ENCODE assay signal across 9 mouse cellular contexts in the genomic region with DNA sequence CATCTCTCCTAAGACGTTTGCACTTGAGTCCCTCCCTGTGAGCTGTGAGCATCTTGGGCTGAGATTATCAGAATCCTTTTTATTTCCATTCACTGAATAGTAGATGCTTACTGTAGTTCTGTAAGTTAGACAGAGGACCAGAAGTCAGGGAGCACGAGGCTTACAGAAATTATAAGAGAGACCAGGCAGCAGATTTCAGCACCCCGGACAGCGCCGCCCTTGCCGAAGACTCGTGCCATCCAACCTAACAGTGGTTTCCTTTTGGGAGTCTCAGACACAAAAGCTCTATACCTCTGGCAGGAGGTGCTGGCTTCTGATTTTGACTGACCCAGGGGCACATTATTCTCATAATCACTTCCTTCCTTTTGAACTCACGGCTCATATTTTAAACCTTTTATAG. TPM values are rescaled to one million over a fixed set of nuclear protein-coding genes. Genes with fewer than 3 reads are reported as not detected.
DNase-seq lines count a peak whose midpoint lies in the region; ATAC-seq and TF ChIP-seq lines count a peak whose summit lies in the region.
"Had no signal": no experiment of that assay in that cellular context is flagged by ENCODE, and none has a peak within 500 bp of the region (broad histone marks: within the 10 kb centered on the region; RNA-seq: fewer than 3 reads in every experiment).

No protein-coding gene starts in this region.

- no peak overlapping the region for H3K4me3 ChIP-seq in neural tube, embryonic 15.5 days (replicated peaks)
- H3K4me3 ChIP-seq in layer of hippocampus, adult 2 months, result no peak overlapping the region

- no peaks in the 10 kb centered on the region for H3K9me3 ChIP-seq in neural tube, embryonic 15.5 days (replicated peaks)

- no peaks in the 10 kb centered on the region for H3K36me3 ChIP-seq in neural tube, embryonic 15.5 days
- no peaks in the 10 kb centered on the region for H3K36me3 ChIP-seq in splenic B cell, adult 2 months (ENCODE audit: control insufficient read depth, insufficient read depth, low read length, poor library complexity, severe bottlenecking)

- H3K4me2 ChIP-seq in neural tube, embryonic 15.5 days, result no peak overlapping the region

- no peak overlapping the region for H3K27ac ChIP-seq in neural tube, embryonic 15.5 days (replicated peaks)
- no peak overlapping the region for H3K27ac ChIP-seq in layer of hippocampus, adult 2 months
- H3K27ac ChIP-seq: liver, embryonic 14.5 days had no signal

- H3K4me1 ChIP-seq in neural tube, embryonic 15.5 days, result no peaks in the 10 kb centered on the region

- no peak overlapping the region for H3K9ac ChIP-seq in neural tube, embryonic 15.5 days (replicated peaks)
- H3K9ac ChIP-seq: liver, embryonic 14.5 days had no signal

- no peak for ATAC-seq in neural tube, embryonic 15.5 days (ENCODE audit: low FRiP score)
- ATAC-seq in granulocyte monocyte progenitor cell, adult 5-6 weeks (replicated peaks; ENCODE audit: poor library complexity, severe bottlenecking), result peak; percentile 58; the same call in 1 of the 2 replicates

- DNase-seq in adrenal gland, adult (ENCODE audit: inconsistent age in 2 of 2, low spot score in 1 of 2), result peak; percentile 32 to 76
- no peak for DNase-seq in adrenal gland, adult 8-10 months
- DNase-seq in neural tube, embryonic 10.5 days (ENCODE audit: extremely low spot score, low spot score), result peak; percentile 64
- DNase-seq in splenic B cell, adult 2 months (ENCODE audit: low read depth, low spot score), result peak; percentile 41
- no peak for DNase-seq in layer of hippocampus, adult 2 months (ENCODE audit: low spot score in 2 of 2)
- no peak for DNase-seq in frontal cortex, postnatal 25 days (ENCODE audit: low spot score in 2 of 2)

- no peak for TF ChIP-seq CTCF in layer of hippocampus, adult 2 months (conservative IDR thresholded peaks at IDR 0.05)

- H3K27me3 ChIP-seq in neural tube, embryonic 15.5 days (replicated peaks), result no peaks in the 10 kb centered on the region; the same call in none of the 2 replicates
- H3K27me3 ChIP-seq in splenic B cell, adult 2 months (ENCODE audit: control insufficient read depth, insufficient read depth, low read length, poor library complexity, severe bottlenecking), result no peaks in the 10 kb centered on the region

- 19% methylated on average over 8 of the region's 8 CpGs for WGBS in neural tube, embryonic 15.5 days

RNA-seq across cellular contexts. Expression of gene Sec14l3, which starts 12.0 kb away (rescaled TPM):
- under 1 TPM in 1 of 4 experiments, not detected in 3; 0.34 TPM for total RNA-seq in adrenal gland, adult 8-10 months (2022)
- polyA plus RNA-seq in neural tube, embryonic 15.5 days (2015; fragmentation: Nextera tagmentation; extraction: Ambion mirVana), result 0.19 and 0.40 TPM in 2 replicates
- not detected in 2 replicates for total RNA-seq in granulocyte monocyte progenitor cell, adult 5-6 weeks (2014; fragmentation: Nextera tagmentation)
- not detected in 2 replicates for total RNA-seq in granulocyte monocyte progenitor cell, adult 5-6 weeks (2017)
- total RNA-seq in layer of hippocampus, adult 2 months (2021), result 1 to 10 TPM; 1.3 to 2.6 TPM
- polyA plus RNA-seq: liver, embryonic 14.5 days had no signal

RNA-seq across cellular contexts. Expression of gene Mtfp1, which starts 18.6 kb away (rescaled TPM):
- total RNA-seq in adrenal gland, adult 8-10 months (2022), result 10 to 100 TPM; 17.5 to 21.4 (median 18.9) TPM
- 13.1 and 14.3 TPM in 2 replicates for polyA plus RNA-seq in neural tube, embryonic 15.5 days (2015; fragmentation: Nextera tagmentation; extraction: Ambion mirVana)
- 9.9 and 11.1 TPM in 2 replicates for total RNA-seq in granulocyte monocyte progenitor cell, adult 5-6 weeks (2014; fragmentation: Nextera tagmentation)
- 8.7 and 13.3 TPM in 2 replicates for total RNA-seq in granulocyte monocyte progenitor cell, adult 5-6 weeks (2017)
- total RNA-seq in layer of hippocampus, adult 2 months (2021), result 100 to 1,000 TPM; 115 to 119 TPM

RNA-seq across cellular contexts. Expression of gene Sec14l4, which starts 45.4 kb away (rescaled TPM):
- total RNA-seq in adrenal gland, adult 8-10 months (2022), result 1 to 10 TPM in 2 of 4 experiments, under 1 TPM in 1, not detected in 1; 0.59 to 5.1 (median 3.8) TPM
- 0.15 TPM in 1 of 2 replicates, not detected in the other for polyA plus RNA-seq in neural tube, embryonic 15.5 days (2015; fragmentation: Nextera tagmentation; extraction: Ambion mirVana)
- not detected in 2 replicates for total RNA-seq in granulocyte monocyte progenitor cell, adult 5-6 weeks (2014; fragmentation: Nextera tagmentation)
- not detected in 2 replicates for total RNA-seq in granulocyte monocyte progenitor cell, adult 5-6 weeks (2017)
- total RNA-seq in layer of hippocampus, adult 2 months (2021), result under 1 TPM; 0.17 to 0.64 TPM

RNA-seq across cellular contexts. Expression of gene Sec14l2, which starts 46.6 kb away (rescaled TPM):
- 1 to 10 TPM; 2.0 to 3.3 (median 2.4) TPM for total RNA-seq in adrenal gland, adult 8-10 months (2022)
- polyA plus RNA-seq in neural tube, embryonic 15.5 days (2015; fragmentation: Nextera tagmentation; extraction: Ambion mirVana), result 3.7 and 4.5 TPM in 2 replicates
- not detected in 2 replicates for total RNA-seq in granulocyte monocyte progenitor cell, adult 5-6 weeks (2014; fragmentation: Nextera tagmentation)
- not detected in 2 replicates for total RNA-seq in granulocyte monocyte progenitor cell, adult 5-6 weeks (2017)
- total RNA-seq in layer of hippocampus, adult 2 months (2021), result 10 to 100 TPM; 62.8 to 67.6 TPM

RNA-seq across cellular contexts. Expression of gene Rnf215, which starts 58.4 kb away (rescaled TPM):
- total RNA-seq in adrenal gland, adult 8-10 months (2022), result 10 to 100 TPM; 28.2 to 38.2 (median 33.1) TPM
- polyA plus RNA-seq in neural tube, embryonic 15.5 days (2015; fragmentation: Nextera tagmentation; extraction: Ambion mirVana), result 40.2 and 44.9 TPM in 2 replicates
- total RNA-seq in granulocyte monocyte progenitor cell, adult 5-6 weeks (2014; fragmentation: Nextera tagmentation), result 10.5 and 13.1 TPM in 2 replicates
- 6.6 and 7.8 TPM in 2 replicates for total RNA-seq in granulocyte monocyte progenitor cell, adult 5-6 weeks (2017)
- 10 to 100 TPM; 33.8 to 35.6 TPM for total RNA-seq in layer of hippocampus, adult 2 months (2021)

Comparison
In these comparisons a context has a peak if more than half of its experiments do, and no peak if none do; other contexts are left out.
1. DNase-seq: peak in adrenal gland, adult (2 of 2), neural tube, embryonic 10.5 days (single experiment) and splenic B cell, adult 2 months (single experiment); none in adrenal gland, adult 8-10 months (single experiment), layer of hippocampus, adult 2 months (0 of 2) and frontal cortex, postnatal 25 days (0 of 2).
2. RNA of gene Mtfp1, which starts 18.6 kb away (total RNA-seq): 115 to 119 TPM in layer of hippocampus, adult 2 months; 17.5 to 21.4 TPM in adrenal gland, adult 8-10 months and 8.7 to 13.3 TPM in granulocyte monocyte progenitor cell, adult 5-6 weeks; every median in the first group is over 4 times any median in the second.